Mouse (Mus musculus): Measurements from ENCODE around the gene Col16a1. TPM values are rescaled to one million over a fixed set of nuclear protein-coding genes. Genes with fewer than 3 reads are reported as not detected.

The Col16a1 gene
- polyA plus RNA-seq, 1 experiment from 2014 or later = 47.7 TPM

- peaks cover 9% of the 10 kb centered on the region; the same call in 1 of the 2 replicates for H3K27me3 ChIP-seq (ENCODE audit: control insufficient read depth, insufficient read depth, low read length)
- H3K4me2 ChIP-seq (replicated peaks; ENCODE audit: low read depth) = peak overlapping the region; percentile 56
- no peak overlapping the region for H3K27ac ChIP-seq (replicated peaks)
- ATAC-seq (ENCODE audit: low FRiP score, low TSS enrichment) (peak; percentile 63), DNase-seq (ENCODE audit: low spot score) (peak; percentile 86)
- WGBS = under 1% methylated on average over 57 of the region's 57 CpGs
- H3K4me1 ChIP-seq (replicated peaks; ENCODE audit: control insufficient read depth, insufficient read depth) = 0 out of 2 replicates have a peak, but pooled peaks cover 4% of the 10 kb centered on the region
- no peaks in the 10 kb centered on the region for H3K36me3 ChIP-seq (ENCODE audit: control insufficient read depth, insufficient read depth, low read length)
- H3K9me3 ChIP-seq (ENCODE audit: control insufficient read depth, low read length) = no peaks in the 10 kb centered on the region
- H3K9ac ChIP-seq (ENCODE audit: low read length) = peak overlapping the region; percentile 41
- peak overlapping the region; percentile 32 for H3K4me3 ChIP-seq (ENCODE audit: low read depth, low read length)
- TF ChIP-seq CTCF (IDR thresholded peaks at IDR 0.05; ENCODE audit: low read depth) (peak; percentile 93), EP300 (optimal IDR thresholded peaks at IDR 0.05) (no peak)
Measured at GRCm38 (mm10) chr4:130138441-130139213, 91.0 kb downstream of the Col16a1 start.

- peak within 1 kb of the TSS; percentile 32 for H3K4me3 ChIP-seq (ENCODE audit: low read depth, low read length)
- peaks cover 9% of the 10 kb centered on the region; the same call in 1 of the 2 replicates for H3K27me3 ChIP-seq (ENCODE audit: control insufficient read depth, insufficient read depth, low read length)
Measured at GRCm38 (mm10) chr4:130139214-130139492, 91.5 kb downstream of the Col16a1 start, which contains the start of gene Hcrtr1. TSS of gene Hcrtr1 (minus strand) at chr4:130139359.

GRCm38 (mm10) chr4:130140992-130141402 is 93.4 kb downstream of the Col16a1 start:
- H3K4me1 ChIP-seq (replicated peaks; ENCODE audit: control insufficient read depth, insufficient read depth) = 0 out of 2 replicates have a peak, but pooled peaks cover 4% of the 10 kb centered on the region
- TF ChIP-seq CTCF (IDR thresholded peaks at IDR 0.05; ENCODE audit: low read depth) (no peak), EP300 (optimal IDR thresholded peaks at IDR 0.05) (no peak)
- no peak; the same call in 1 of the 2 replicates for ATAC-seq (ENCODE audit: low FRiP score, low TSS enrichment)
- no peak overlapping the region for H3K27ac ChIP-seq (replicated peaks)
- WGBS = 35% methylated on average over 9 of the region's 9 CpGs
- H3K4me2 ChIP-seq (replicated peaks; ENCODE audit: low read depth) = no peak overlapping the region
- no peak overlapping the region for H3K9ac ChIP-seq (ENCODE audit: low read length)
- no peak for DNase-seq (ENCODE audit: low spot score)
- H3K27me3 ChIP-seq (ENCODE audit: control insufficient read depth, insufficient read depth, low read length) = peaks cover 9% of the 10 kb centered on the region; the same call in 1 of the 2 replicates
- H3K9me3 ChIP-seq (ENCODE audit: control insufficient read depth, low read length) = no peaks in the 10 kb centered on the region
- H3K4me3 ChIP-seq (ENCODE audit: low read depth, low read length) = no peak overlapping the region
- no peaks in the 10 kb centered on the region for H3K36me3 ChIP-seq (ENCODE audit: control insufficient read depth, insufficient read depth, low read length)

More at GRCm38 (mm10) chr4:130139214-130139492, 91.5 kb downstream of the Col16a1 start, which contains the start of gene Hcrtr1:
- TF ChIP-seq CTCF (IDR thresholded peaks at IDR 0.05; ENCODE audit: low read depth) (no peak), EP300 (optimal IDR thresholded peaks at IDR 0.05) (no peak)
- DNase-seq (ENCODE audit: low spot score) (no peak), ATAC-seq (ENCODE audit: low FRiP score, low TSS enrichment) (no peak)
- H3K4me2 ChIP-seq (replicated peaks; ENCODE audit: low read depth) = peak within 1 kb of the TSS; percentile 56
- H3K36me3 ChIP-seq (ENCODE audit: control insufficient read depth, insufficient read depth, low read length) = no peaks in the 10 kb centered on the region
- H3K27ac ChIP-seq (replicated peaks) = no peak within 1 kb of the TSS
- WGBS = 2% methylated on average over 14 of the region's 15 CpGs
- H3K9ac ChIP-seq (ENCODE audit: low read length) = peak within 1 kb of the TSS; percentile 41
- H3K9me3 ChIP-seq (ENCODE audit: control insufficient read depth, low read length) = no peaks in the 10 kb centered on the region
- 0 out of 2 replicates have a peak, but pooled peaks cover 4% of the 10 kb centered on the region for H3K4me1 ChIP-seq (replicated peaks; ENCODE audit: control insufficient read depth, insufficient read depth)

GRCm38 (mm10) chr4:130141786-130142185 is 94.1 kb downstream of the Col16a1 start:
- Histone ChIP-seq H3K9me3 (ENCODE audit: control insufficient read depth, low read length) (no peaks in the 10 kb centered on the region), H3K9ac (ENCODE audit: low read length) (no peak overlapping the region), H3K4me1 (replicated peaks; ENCODE audit: control insufficient read depth, insufficient read depth) (0 out of 2 replicates have a peak, but pooled peaks cover 4% of the 10 kb centered on the region), H3K4me2 (replicated peaks; ENCODE audit: low read depth) (no peak overlapping the region), H3K36me3 (ENCODE audit: control insufficient read depth, insufficient read depth, low read length) (no peaks in the 10 kb centered on the region), H3K4me3 (ENCODE audit: low read depth, low read length) (no peak overlapping the region), H3K27me3 (ENCODE audit: control insufficient read depth, insufficient read depth, low read length) (peaks cover 9% of the 10 kb centered on the region; the same call in 1 of the 2 replicates), H3K27ac (replicated peaks) (no peak overlapping the region)
- no peak for DNase-seq (ENCODE audit: low spot score)
- ATAC-seq (ENCODE audit: low FRiP score, low TSS enrichment) = no peak
- no peak for TF ChIP-seq EP300 (optimal IDR thresholded peaks at IDR 0.05)
- 38% methylated on average over 3 of the region's 3 CpGs for WGBS

- DNase-seq (ENCODE audit: low spot score) = no peak
- Histone ChIP-seq H3K27ac (replicated peaks) (no peak overlapping the region), H3K9ac (ENCODE audit: low read length) (no peak overlapping the region), H3K9me3 (ENCODE audit: control insufficient read depth, low read length) (no peaks in the 10 kb centered on the region), H3K4me1 (replicated peaks; ENCODE audit: control insufficient read depth, insufficient read depth) (no peaks in the 10 kb centered on the region), H3K4me3 (ENCODE audit: low read depth, low read length) (no peak overlapping the region), H3K4me2 (replicated peaks; ENCODE audit: low read depth) (no peak overlapping the region), H3K27me3 (ENCODE audit: control insufficient read depth, insufficient read depth, low read length) (no peaks in the 10 kb centered on the region), H3K36me3 (ENCODE audit: control insufficient read depth, insufficient read depth, low read length) (no peaks in the 10 kb centered on the region)
- WGBS = 65% methylated on average over 10 of the region's 10 CpGs
- TF ChIP-seq EP300 (optimal IDR thresholded peaks at IDR 0.05) (no peak), CTCF (IDR thresholded peaks at IDR 0.05; ENCODE audit: low read depth) (no peak)
- ATAC-seq (ENCODE audit: low FRiP score, low TSS enrichment) = no peak
Measured at GRCm38 (mm10) chr4:130148405-130148804, 100.8 kb downstream of the Col16a1 start.

Other genes with a start within 250 kb of the Col16a1 start
- gene Ptp4a2, start 236.6 kb upstream of the Col16a1 start, polyA plus RNA-seq (2015; fragmentation: Nextera tagmentation; extraction: Ambion mirVana) = 270 and 275 TPM in 2 replicates
- gene Spocd1, start 118.6 kb upstream of the Col16a1 start, polyA plus RNA-seq (2015; fragmentation: Nextera tagmentation; extraction: Ambion mirVana) = not detected in 2 replicates
- gene Adgrb2, start 63.0 kb upstream of the Col16a1 start, polyA plus RNA-seq (2015; fragmentation: Nextera tagmentation; extraction: Ambion mirVana) = 0.49 and 0.83 TPM in 2 replicates
- 63.7 and 64.7 TPM in 2 replicates for gene Pef1, start 54.7 kb downstream of the Col16a1 start, polyA plus RNA-seq (2015; fragmentation: Nextera tagmentation; extraction: Ambion mirVana)
- gene Hcrtr1, start 91.5 kb downstream of the Col16a1 start, polyA plus RNA-seq (2015; fragmentation: Nextera tagmentation; extraction: Ambion mirVana) = 0.39 and 0.73 TPM in 2 replicates
- gene Tinagl1, start 127.3 kb downstream of the Col16a1 start, polyA plus RNA-seq (2015; fragmentation: Nextera tagmentation; extraction: Ambion mirVana) = 123 and 131 TPM in 2 replicates
- gene Gm853, start 174.6 kb downstream of the Col16a1 start, polyA plus RNA-seq (2015; fragmentation: Nextera tagmentation; extraction: Ambion mirVana) = not detected in 2 replicates
- gene Serinc2, start 231.4 kb downstream of the Col16a1 start, polyA plus RNA-seq (2015; fragmentation: Nextera tagmentation; extraction: Ambion mirVana) = 137 and 142 TPM in 2 replicates

All from stomach, postnatal 0 days (tissue).